Mouse (Mus musculus) lung, adult 2 months (tissue): ENCODE measurements around the gene Rplp2. TPM values are rescaled to one million over a fixed set of nuclear protein-coding genes. Genes with fewer than 3 reads are reported as not detected.

Experiments used
- DNase-seq: peaks from one replicate; pipeline ENCODE4 v3.0.0; 2022
- H3K4me1 ChIP-seq: fragments of 200-500 bp; 2 replicates; pipeline ENCODE4 v1.6.1; 2011; ENCODE audit warnings: low read length; ENCODE audit not compliant: control insufficient read depth, insufficient read depth
- H3K4me3 ChIP-seq: fragments of 200-500 bp; replicated peaks from 2 replicates; pipeline ENCODE3; 2011; ENCODE audit warnings: low read depth, mild to moderate bottlenecking, control low read depth, low read length; ENCODE audit errors: extremely low read depth
- CTCF ChIP-seq: fragments of 200-500 bp; IDR thresholded peaks from 2 replicates; pipeline ENCODE4 v1.5.1; 2011; ENCODE audit warnings: mild to moderate bottlenecking, low read length, control low read depth; ENCODE audit not compliant: insufficient read depth
- POLR2A ChIP-seq: fragments of 200-500 bp; IDR thresholded peaks from 2 replicates; pipeline ENCODE4 v1.6.1; 2011; ENCODE audit warnings: low read depth, mild to moderate bottlenecking, control low read depth, low read length, borderline replicate concordance; ENCODE audit errors: extremely low read depth
- WGBS: fragments of 180-500 bp; shearing (Covaris S2); methylation state at CpG from one replicate; pipeline ENCODE4 v1.1.7; 2018; 5-methylcytosine and 5-hydroxymethylcytosine counted together
- polyA plus RNA-seq: library from polyadenylated mRNA; depleted of rRNA; stranded (reverse); fragments of >200 nt; gene quantifications from 2 replicates; pipeline ENCODE4 v1.2.3, GENCODE M21; 2012

Gene Rplp2
- polyA plus RNA-seq, 1 experiment, result 591 TPM

DNA sequence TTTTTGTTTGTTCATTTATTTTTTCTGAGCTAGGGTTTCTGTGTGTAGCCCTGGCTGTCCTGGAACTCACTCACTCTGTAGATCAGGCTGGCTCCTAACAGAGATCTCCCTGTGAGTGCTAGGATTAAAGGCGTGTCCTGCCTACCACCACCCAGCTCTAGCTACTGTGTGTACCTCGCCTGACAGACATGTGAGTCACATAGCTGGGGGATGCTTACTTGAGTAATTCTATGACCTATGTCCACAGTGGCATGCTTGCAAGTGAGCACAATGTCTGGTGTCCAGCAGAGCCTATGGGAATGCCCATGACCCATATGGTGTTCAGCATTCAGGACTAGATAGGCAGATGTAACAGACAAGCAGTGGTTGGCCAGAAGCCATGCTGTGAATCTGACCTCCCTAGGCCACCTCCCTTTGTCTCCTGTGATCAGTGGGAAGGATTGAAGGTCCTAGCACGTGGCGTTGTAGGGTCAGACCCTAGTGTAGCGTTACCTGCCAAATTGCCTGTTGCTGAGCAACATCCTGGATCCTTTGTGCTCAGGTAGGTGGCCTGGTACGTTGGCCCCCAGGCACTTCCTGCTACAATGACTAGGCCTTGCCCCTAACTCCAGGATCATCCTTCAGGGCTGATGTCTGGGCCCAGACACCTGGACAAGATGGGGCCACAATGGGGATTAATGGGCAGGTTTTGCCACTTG, 30.9 kb upstream of the Rplp2 start:
- no peak for DNase-seq
- peaks cover 3% of the 10 kb centered on the region for H3K4me1 ChIP-seq
- no peak for TF ChIP-seq POLR2A
- TF ChIP-seq CTCF, result no peak
- 85% methylated on average over 6 of the region's 6 CpGs for WGBS
- no peak overlapping the region for H3K4me3 ChIP-seq

DNA sequence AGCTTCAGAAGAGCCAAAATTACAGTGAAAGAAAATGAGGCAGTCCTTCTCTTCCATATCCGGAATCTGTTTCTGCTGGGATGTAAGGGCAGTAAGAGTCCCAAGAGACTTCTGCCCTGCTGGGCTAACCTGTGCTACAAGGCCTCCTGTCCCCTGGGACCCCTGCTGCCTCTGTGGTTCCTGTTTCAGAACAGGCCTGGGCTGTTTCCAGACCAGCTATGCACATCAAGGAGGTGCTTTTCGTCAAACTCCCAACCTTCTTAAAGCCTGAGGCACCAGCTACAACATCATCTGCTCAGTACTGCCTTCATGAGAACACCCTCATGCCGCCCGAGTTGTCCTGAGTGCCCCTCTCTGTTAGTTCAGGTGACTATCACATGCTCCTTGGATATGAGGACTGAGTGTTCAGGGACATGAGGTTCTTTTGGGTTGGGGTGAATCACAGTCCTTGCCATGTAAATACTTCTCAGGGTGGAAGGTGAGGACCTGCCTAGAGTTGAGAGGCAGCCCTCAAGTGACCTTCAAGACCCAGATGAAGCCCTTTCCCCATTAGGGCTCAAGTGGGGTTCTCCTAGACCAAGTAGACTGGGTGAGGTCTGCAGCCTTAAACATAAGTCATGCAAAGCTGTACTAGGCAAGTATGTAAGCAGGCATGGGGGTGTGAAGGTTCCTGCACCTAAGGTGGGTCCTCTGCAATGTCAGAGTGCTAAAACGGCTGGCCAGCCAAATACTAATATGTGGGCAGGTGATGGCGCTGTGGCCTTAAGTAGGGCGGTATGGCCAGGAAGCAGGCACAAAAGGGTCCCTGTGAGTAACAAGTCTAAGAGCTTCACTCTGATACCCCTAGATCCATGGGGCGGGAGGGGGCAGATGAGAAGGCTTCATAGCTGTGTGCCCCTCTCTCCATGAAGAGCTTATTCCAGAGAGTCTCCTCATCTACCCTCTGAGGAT, 29.2 kb upstream of the Rplp2 start:
- Histone ChIP-seq H3K4me3 (no peak overlapping the region), H3K4me1 (peaks cover 3% of the 10 kb centered on the region)
- no peak for TF ChIP-seq CTCF
- TF ChIP-seq POLR2A, result no peak
- no peak for DNase-seq
- 68% methylated on average over 8 of the region's 8 CpGs for WGBS

DNA sequence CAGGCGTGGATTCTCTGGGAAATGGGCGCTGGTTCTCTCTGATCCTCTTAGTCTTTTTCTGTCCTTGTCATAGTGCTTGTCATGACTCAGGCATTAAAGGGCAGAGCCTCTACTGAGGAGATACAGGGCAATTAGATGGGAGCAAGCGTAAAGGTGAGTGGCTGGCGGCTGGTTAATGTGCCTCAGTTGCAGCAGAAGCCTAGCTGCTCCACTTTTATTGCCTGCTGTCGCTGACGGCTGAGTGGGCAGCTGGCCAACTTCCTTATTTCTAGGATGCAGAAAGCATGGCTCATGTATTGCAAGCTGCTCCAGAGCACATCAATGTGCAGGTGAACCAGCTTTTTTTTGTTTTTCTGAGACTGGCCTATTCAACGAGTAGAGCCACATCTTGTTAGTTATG, 28.2 kb upstream of the Rplp2 start:
- Histone ChIP-seq H3K4me1 (peaks cover 3% of the 10 kb centered on the region), H3K4me3 (no peak overlapping the region)
- TF ChIP-seq POLR2A (no peak), CTCF (no peak)
- no peak for DNase-seq
- WGBS, result 54% methylated on average over 7 of the region's 7 CpGs

DNA sequence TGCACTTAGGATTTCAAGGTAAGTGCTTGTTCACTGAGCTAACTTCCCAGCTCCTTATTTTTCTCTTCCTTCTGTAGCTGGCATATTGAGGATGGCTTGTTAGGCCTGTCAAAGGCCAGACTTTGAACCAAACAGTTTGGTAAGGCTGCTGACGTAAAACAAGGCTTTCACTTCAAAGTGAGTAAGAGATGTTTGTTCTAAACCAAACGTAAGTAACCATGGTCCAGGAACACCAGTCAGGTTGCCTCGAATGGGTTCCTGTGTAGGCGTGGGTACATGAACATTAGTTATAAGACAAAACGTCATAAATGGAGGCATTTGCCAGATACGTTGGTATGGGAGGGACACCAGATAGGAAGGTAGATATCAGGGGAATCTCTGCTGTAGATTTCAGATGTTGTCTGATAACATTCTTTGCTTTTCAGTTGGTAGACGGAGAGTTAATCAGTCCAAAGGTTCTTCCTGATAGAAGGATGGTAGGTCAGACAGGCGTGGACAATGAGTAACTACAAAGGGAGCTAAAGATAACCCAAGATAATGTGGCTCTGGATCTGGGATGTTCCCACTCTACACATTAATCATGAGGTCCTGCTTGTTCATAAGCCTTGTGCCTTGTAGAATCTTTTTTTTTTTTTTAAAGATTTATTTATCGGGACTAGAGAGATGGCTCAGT, 27.0 kb upstream of the Rplp2 start:
- 76% methylated on average over 9 of the region's 9 CpGs for WGBS
- TF ChIP-seq CTCF (no peak), POLR2A (no peak)
- no peak overlapping the region for H3K4me3 ChIP-seq
- no peak for DNase-seq
- H3K4me1 ChIP-seq, result no peaks in the 10 kb centered on the region

DNA sequence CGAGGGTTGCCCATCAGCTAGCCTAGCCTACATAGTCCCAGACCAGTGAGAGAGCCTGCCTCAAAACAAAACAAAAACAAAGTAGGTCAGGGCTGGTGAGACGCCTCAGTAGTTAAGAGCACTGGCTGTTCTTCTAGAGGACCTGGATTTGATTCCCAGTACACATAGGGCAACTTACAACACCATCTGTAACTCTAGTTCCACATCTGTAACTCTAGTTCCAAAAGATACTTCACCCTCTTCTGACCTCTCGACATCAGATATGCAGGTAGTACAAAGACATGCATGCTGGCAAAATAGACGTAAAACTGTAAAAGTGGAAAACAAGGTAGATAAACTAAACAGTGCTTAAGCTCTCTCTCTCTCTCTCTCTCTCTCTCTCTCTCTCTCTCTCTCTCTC, 23.4 kb upstream of the Rplp2 start:
- TF ChIP-seq POLR2A (no peak), CTCF (no peak)
- DNase-seq, result no peak
- no peak overlapping the region for H3K4me3 ChIP-seq
- H3K4me1 ChIP-seq, result no peaks in the 10 kb centered on the region
- 62% methylated on average over 4 of the region's 4 CpGs for WGBS

DNA sequence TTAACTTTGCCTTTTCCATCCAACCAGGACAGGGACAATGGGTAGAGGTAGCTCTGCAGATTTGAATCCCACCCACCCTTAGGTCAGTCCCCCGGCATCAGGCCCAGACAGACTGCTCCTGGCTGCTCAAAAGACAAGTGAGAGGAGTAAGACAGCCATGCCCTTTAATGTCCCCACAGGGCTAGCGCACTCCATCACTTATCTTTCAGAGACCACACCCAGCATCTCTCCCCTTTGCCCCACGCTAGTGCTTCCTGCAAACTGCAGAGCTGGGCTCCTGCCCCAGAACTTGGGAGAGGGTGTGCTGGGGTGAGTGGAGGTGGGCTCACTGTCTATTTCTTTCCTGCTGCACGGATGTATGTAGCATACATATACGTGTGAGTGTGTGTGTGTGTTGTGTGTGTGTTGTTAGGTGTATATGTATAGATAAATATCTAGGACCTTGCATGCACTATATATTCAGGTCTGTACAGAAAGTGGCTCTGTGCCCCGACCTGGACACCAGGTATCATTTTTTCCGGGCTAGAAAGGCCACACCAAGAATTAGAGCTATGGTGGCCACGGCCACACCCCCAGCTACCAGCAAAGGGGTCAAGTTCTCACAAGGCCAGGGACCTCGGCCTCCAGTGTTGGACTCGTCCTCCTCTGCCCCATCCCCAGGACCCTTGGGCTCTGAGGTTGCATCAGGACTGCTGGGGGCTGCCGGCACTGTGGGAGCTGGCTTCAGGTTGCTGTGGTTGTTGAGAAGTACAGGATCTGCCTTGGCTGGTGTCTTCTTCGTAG, 20.0 kb upstream of the Rplp2 start:
- no peaks in the 10 kb centered on the region; the same call in 1 of the 2 replicates for H3K4me1 ChIP-seq
- 82% methylated on average over 12 of the region's 12 CpGs for WGBS
- no peak overlapping the region for H3K4me3 ChIP-seq
- TF ChIP-seq CTCF (no peak), POLR2A (no peak)
- no peak for DNase-seq

DNA sequence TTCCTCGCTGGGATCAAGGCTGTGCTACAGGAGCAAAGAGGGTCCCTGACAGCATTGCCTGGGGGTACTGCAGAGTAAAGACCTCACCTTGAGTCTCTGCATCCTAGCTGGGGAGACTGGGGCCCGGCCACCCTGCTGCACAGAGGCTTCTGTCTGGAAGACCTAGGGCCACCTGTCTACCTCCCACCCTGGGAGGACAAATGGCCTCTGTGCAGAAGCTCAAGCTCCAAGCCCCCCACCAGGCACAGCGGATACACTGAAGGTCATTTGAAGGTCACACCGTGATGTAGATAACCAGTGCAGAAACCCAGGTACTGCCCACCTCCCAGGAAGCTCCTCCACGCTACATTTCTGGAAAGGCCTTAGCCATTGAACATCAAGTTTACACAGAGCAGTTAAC, 18.5 kb upstream of the Rplp2 start:
- 77% methylated on average over 5 of the region's 5 CpGs for WGBS

DNA sequence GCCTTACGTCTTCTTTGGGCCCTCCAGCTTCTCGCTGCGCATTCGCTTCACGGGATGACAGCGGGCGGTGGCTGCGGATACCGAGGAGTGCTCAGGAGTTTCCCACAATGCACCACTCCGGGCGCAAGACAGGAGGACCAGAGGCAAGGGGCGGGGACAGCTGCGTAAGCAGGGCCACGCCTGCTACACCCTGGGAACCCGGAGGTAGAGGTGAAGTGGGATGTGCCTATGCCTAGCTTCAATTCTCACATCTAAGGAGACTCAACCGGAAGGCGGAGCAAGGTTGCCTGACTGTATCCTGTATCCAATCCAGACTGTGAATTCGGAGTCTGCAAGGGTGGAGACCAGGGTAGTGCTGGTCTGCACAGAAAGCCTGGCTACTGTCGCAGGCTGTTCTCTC, 17.9 kb upstream of the Rplp2 start, which contains the start of gene Cend1:
Cend1 (minus strand) TSS at position 182 of the 400 bp plus-strand sequence.
- Histone ChIP-seq H3K4me3 (no peak within 1 kb of the TSS), H3K4me1 (no peaks in the 10 kb centered on the region; the same call in 1 of the 2 replicates)
- 14% methylated on average over 19 of the region's 19 CpGs for WGBS
- DNase-seq, result no peak
- TF ChIP-seq POLR2A (no peak), CTCF (no peak)

More for the DNA sequence above, 18.5 kb upstream of the Rplp2 start:
- Histone ChIP-seq H3K4me1 (no peaks in the 10 kb centered on the region; the same call in 1 of the 2 replicates), H3K4me3 (no peak overlapping the region)
- TF ChIP-seq POLR2A, result no peak
- no peak for TF ChIP-seq CTCF
- no peak for DNase-seq
